Mouse (Mus musculus): ENCODE results near the gene Gm20458. TPM values are rescaled to one million over a fixed set of nuclear protein-coding genes. Genes with fewer than 3 reads are reported as not detected.

Gene Gm20458
- polyA plus RNA-seq, 1 experiment from 2014 or later: 10.0 TPM

GRCm38 (mm10) chr2:164531169-164531568, 70.4 kb downstream of the Gm20458 start:
- no peaks in the 10 kb centered on the region for H3K36me3 ChIP-seq (replicated peaks; ENCODE audit: control insufficient read depth, insufficient read depth)
- no peak overlapping the region for H3K4me3 ChIP-seq (replicated peaks; ENCODE audit: low read length)
- no peaks in the 10 kb centered on the region for H3K4me1 ChIP-seq (replicated peaks; ENCODE audit: control insufficient read depth, insufficient read depth, low read length)
- H3K27ac ChIP-seq: no peak overlapping the region
- DNase-seq (ENCODE audit: low spot score): peak; percentile 82
- no peaks in the 10 kb centered on the region for H3K27me3 ChIP-seq (ENCODE audit: control insufficient read depth, insufficient read depth, low read length)
- H3K9ac ChIP-seq: no peak overlapping the region
- H3K4me2 ChIP-seq (replicated peaks): no peak overlapping the region
- ATAC-seq (ENCODE audit: low FRiP score): no peak
- 7% methylated on average over 3 of the region's 3 CpGs for WGBS
- H3K9me3 ChIP-seq (ENCODE audit: control insufficient read depth, low read length): no peaks in the 10 kb centered on the region

- H3K4me1 ChIP-seq (replicated peaks; ENCODE audit: control insufficient read depth, insufficient read depth, low read length): no peaks in the 10 kb centered on the region
- H3K36me3 ChIP-seq (replicated peaks; ENCODE audit: control insufficient read depth, insufficient read depth): no peaks in the 10 kb centered on the region
- H3K9ac ChIP-seq: no peak overlapping the region
- WGBS: 92% methylated on average over 10 of the region's 10 CpGs
- no peak overlapping the region for H3K27ac ChIP-seq
- DNase-seq (ENCODE audit: low spot score): no peak
- H3K9me3 ChIP-seq (ENCODE audit: control insufficient read depth, low read length): no peaks in the 10 kb centered on the region
- no peak overlapping the region for H3K4me2 ChIP-seq (replicated peaks)
- H3K27me3 ChIP-seq (ENCODE audit: control insufficient read depth, insufficient read depth, low read length): no peaks in the 10 kb centered on the region
- H3K4me3 ChIP-seq (replicated peaks; ENCODE audit: low read length): no peak overlapping the region
- ATAC-seq (ENCODE audit: low FRiP score): no peak
These were observed 73.5 kb downstream of the Gm20458 start for GRCm38 (mm10) chr2:164534315-164534714.

GRCm38 (mm10) chr2:164537003-164537402, 76.2 kb downstream of the Gm20458 start:
- Histone ChIP-seq H3K4me2 (replicated peaks) (no peak overlapping the region), H3K9ac (no peak overlapping the region), H3K36me3 (replicated peaks; ENCODE audit: control insufficient read depth, insufficient read depth) (no peaks in the 10 kb centered on the region), H3K9me3 (ENCODE audit: control insufficient read depth, low read length) (no peaks in the 10 kb centered on the region), H3K4me3 (replicated peaks; ENCODE audit: low read length) (no peak overlapping the region), H3K4me1 (replicated peaks; ENCODE audit: control insufficient read depth, insufficient read depth, low read length) (no peaks in the 10 kb centered on the region), H3K27ac (no peak overlapping the region), H3K27me3 (ENCODE audit: control insufficient read depth, insufficient read depth, low read length) (no peaks in the 10 kb centered on the region)
- 85% methylated on average over 4 of the region's 4 CpGs for WGBS
- DNase-seq (ENCODE audit: low spot score): no peak
- no peak for ATAC-seq (ENCODE audit: low FRiP score)

Other genes with a start within 250 kb of the Gm20458 start
- not detected in 2 replicates for gene Wfdc15b, start 239.3 kb upstream of the Gm20458 start, polyA plus RNA-seq (2014; fragmentation: Nextera tagmentation; extraction: Ambion mirVana)
- gene Svs2, start 222.5 kb upstream of the Gm20458 start, polyA plus RNA-seq (2014; fragmentation: Nextera tagmentation; extraction: Ambion mirVana): not detected in 2 replicates
- not detected in 2 replicates for gene Svs3b, start 204.3 kb upstream of the Gm20458 start, polyA plus RNA-seq (2014; fragmentation: Nextera tagmentation; extraction: Ambion mirVana)
- gene Svs4, start 182.5 kb upstream of the Gm20458 start, polyA plus RNA-seq (2014; fragmentation: Nextera tagmentation; extraction: Ambion mirVana): not detected in 2 replicates
- not detected in 2 replicates for gene Svs3a, start 171.7 kb upstream of the Gm20458 start, polyA plus RNA-seq (2014; fragmentation: Nextera tagmentation; extraction: Ambion mirVana)
- not detected in 2 replicates for gene Svs6, start 144.2 kb upstream of the Gm20458 start, polyA plus RNA-seq (2014; fragmentation: Nextera tagmentation; extraction: Ambion mirVana)
- gene Svs5, start 128.2 kb upstream of the Gm20458 start, polyA plus RNA-seq (2014; fragmentation: Nextera tagmentation; extraction: Ambion mirVana): not detected in 2 replicates
- gene Slpi, start 71.9 kb upstream of the Gm20458 start, polyA plus RNA-seq (2014; fragmentation: Nextera tagmentation; extraction: Ambion mirVana): 0.33 and 0.62 TPM in 2 replicates
- 0.04 and 0.15 TPM in 2 replicates for gene Rbpjl, start 57.8 kb upstream of the Gm20458 start, polyA plus RNA-seq (2014; fragmentation: Nextera tagmentation; extraction: Ambion mirVana)
- gene Matn4, start 55.8 kb upstream of the Gm20458 start, polyA plus RNA-seq (2014; fragmentation: Nextera tagmentation; extraction: Ambion mirVana): 0.44 and 0.75 TPM in 2 replicates
- gene Sdc4, start 17.1 kb upstream of the Gm20458 start, polyA plus RNA-seq (2014; fragmentation: Nextera tagmentation; extraction: Ambion mirVana): 6.8 and 9.3 TPM in 2 replicates
- gene Sys1, start 4.0 kb upstream of the Gm20458 start, polyA plus RNA-seq (2014; fragmentation: Nextera tagmentation; extraction: Ambion mirVana): 87.1 and 92.6 TPM in 2 replicates
- gene Trp53tg5, start 12.8 kb downstream of the Gm20458 start, polyA plus RNA-seq (2014; fragmentation: Nextera tagmentation; extraction: Ambion mirVana): 0.28 TPM in 1 of 2 replicates, not detected in the other
- 13.8 and 14.4 TPM in 2 replicates for gene Dbndd2, start 25.1 kb downstream of the Gm20458 start, polyA plus RNA-seq (2014; fragmentation: Nextera tagmentation; extraction: Ambion mirVana)
- gene Pigt, start 36.6 kb downstream of the Gm20458 start, polyA plus RNA-seq (2014; fragmentation: Nextera tagmentation; extraction: Ambion mirVana): 109 and 110 TPM in 2 replicates
- 2.4 and 4.0 TPM in 2 replicates for gene Wfdc2, start 101.4 kb downstream of the Gm20458 start, polyA plus RNA-seq (2014; fragmentation: Nextera tagmentation; extraction: Ambion mirVana)
- gene Spint3, start 112.5 kb downstream of the Gm20458 start, polyA plus RNA-seq (2014; fragmentation: Nextera tagmentation; extraction: Ambion mirVana): not detected in 2 replicates
- 0.25 TPM in 1 of 2 replicates, not detected in the other for gene Wfdc6a, start 124.5 kb downstream of the Gm20458 start, polyA plus RNA-seq (2014; fragmentation: Nextera tagmentation; extraction: Ambion mirVana)
- not detected in 2 replicates for gene Eppin, start 132.6 kb downstream of the Gm20458 start, polyA plus RNA-seq (2014; fragmentation: Nextera tagmentation; extraction: Ambion mirVana)
- not detected in 2 replicates for gene Wfdc6b, start 152.6 kb downstream of the Gm20458 start, polyA plus RNA-seq (2014; fragmentation: Nextera tagmentation; extraction: Ambion mirVana)
- not detected in 2 replicates for gene Wfdc8, start 152.7 kb downstream of the Gm20458 start, polyA plus RNA-seq (2014; fragmentation: Nextera tagmentation; extraction: Ambion mirVana)
- not detected in 2 replicates for gene Wfdc16, start 177.8 kb downstream of the Gm20458 start, polyA plus RNA-seq (2014; fragmentation: Nextera tagmentation; extraction: Ambion mirVana)
- not detected in 2 replicates for gene Wfdc10, start 195.1 kb downstream of the Gm20458 start, polyA plus RNA-seq (2014; fragmentation: Nextera tagmentation; extraction: Ambion mirVana)
- gene Wfdc9, start 195.6 kb downstream of the Gm20458 start, polyA plus RNA-seq (2014; fragmentation: Nextera tagmentation; extraction: Ambion mirVana): not detected in 2 replicates
- gene Wfdc11, start 213.1 kb downstream of the Gm20458 start, polyA plus RNA-seq (2014; fragmentation: Nextera tagmentation; extraction: Ambion mirVana): not detected in 2 replicates
- 0.26 TPM in 1 of 2 replicates, not detected in the other for gene Wfdc13, start 224.1 kb downstream of the Gm20458 start, polyA plus RNA-seq (2014; fragmentation: Nextera tagmentation; extraction: Ambion mirVana)
- not detected in 2 replicates for gene Spint4, start 237.5 kb downstream of the Gm20458 start, polyA plus RNA-seq (2014; fragmentation: Nextera tagmentation; extraction: Ambion mirVana)